Mouse (Mus musculus) mature B cell (primary cell): Measurements from ENCODE around the gene Pex7.
"Not testable (repeated sequence)": the region's sequence is repeated elsewhere in the genome, so short reads cannot be mapped to it uniquely, and the experiment has no call there.

ENCODE experiments used
- in situ Hi-C: fragments of 300-500 bp; cut with MboI; formaldehyde crosslinking; loops from 2 replicates; pipeline ENCODE4 v1.14.3; 2019

The Pex7 gene

DNA sequence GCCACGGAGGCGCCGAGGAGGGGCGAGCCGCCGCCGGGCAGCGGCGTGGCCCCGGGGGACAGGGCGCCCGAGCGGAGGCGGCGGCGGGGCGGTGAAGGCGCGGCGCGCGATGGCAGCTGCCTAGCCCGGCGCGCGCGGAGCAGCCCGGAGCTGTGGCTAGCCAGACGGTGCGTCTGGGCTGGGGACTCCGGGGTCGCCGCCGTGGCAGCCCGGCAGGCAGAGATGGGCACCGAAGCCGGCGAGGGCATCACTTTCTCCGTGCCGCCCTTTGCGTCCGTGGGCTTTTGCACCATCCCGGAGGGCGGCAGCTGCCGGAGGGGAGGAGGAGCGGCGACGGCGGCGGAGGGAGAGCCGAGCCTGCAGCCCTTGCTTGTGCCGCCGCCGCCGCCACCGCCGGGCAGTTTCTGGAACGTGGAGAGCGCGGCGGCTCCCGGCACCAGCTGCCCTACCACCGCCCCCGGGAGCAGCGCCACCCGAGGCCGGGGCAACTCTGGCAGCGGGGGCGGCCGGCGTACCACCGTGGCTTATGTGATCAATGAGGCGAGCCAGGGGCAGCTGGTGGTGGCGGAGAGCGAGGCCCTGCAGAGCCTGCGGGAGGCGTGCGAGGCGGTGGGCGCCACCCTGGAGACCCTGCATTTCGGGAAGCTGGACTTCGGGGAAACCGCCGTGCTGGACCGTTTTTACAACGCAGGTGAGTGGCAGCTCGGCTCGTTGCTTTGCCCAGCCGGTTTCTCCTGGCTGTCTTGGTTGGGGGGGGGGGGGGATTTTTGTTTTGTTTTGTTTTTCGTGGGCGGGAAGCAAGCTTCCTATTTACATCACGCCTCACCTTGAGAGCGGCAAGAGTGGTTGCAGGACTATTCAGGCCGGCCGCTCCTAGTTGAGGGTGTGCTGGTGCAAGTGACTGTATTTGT is 27.1 kb upstream of the Pex7 start, which contains the start of gene Map3k5:
Gene Map3k5, plus strand, starts transcription at position 89 of the 911 bp plus-strand sequence.
- in situ Hi-C loops = loop anchor here (5.0 to 10.0 kb wide), 2 partner anchors 60 to 138 kb away; no protein-coding TSS in a partner anchor

DNA sequence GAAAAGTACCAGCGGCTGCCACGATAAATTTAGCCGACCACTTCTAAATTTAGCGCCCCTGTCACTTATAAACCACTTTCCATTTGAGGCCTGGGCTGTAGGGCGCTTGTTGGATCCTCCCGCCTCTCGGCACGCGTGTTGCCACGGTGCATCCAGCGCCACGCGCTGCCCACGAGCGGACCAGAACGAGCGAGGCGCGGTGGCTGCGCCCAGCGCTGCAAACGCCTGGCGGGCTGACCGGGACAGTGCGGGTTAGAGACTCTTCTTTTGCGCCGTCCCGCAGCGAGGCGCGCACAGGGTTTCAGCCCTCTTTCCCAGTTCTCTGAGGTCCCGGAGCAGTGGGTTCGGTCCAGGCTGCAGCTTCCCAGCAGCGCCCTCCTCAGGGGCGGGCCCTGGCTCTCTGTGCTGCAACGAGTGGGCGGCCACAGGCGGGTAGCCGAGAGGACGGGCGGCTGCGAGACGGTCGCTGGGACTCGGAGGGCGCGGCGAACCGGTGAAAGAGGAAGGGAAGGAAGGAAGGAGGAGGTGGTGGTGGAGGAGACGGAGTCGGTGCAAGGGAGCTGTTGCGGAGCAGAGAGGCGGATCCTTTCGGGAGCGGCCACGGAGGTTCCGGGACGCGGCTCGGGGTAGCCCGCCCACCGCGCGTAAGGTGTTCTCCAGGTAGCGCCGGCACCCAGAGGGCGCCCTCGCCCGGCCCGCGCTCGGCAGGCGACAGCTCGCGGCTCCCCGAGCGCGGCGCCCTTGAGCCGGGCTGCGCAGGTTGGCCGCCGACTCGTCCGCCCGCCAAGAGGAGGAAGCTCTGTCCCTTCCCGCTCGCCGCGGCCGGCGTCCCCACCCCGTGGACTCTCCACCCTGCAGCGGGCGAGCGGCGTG is 26.3 kb upstream of the Pex7 start:
- in situ Hi-C loops = loop anchor here (5.0 to 10.0 kb wide), 2 partner anchors 61 to 139 kb away; no protein-coding TSS in a partner anchor

DNA sequence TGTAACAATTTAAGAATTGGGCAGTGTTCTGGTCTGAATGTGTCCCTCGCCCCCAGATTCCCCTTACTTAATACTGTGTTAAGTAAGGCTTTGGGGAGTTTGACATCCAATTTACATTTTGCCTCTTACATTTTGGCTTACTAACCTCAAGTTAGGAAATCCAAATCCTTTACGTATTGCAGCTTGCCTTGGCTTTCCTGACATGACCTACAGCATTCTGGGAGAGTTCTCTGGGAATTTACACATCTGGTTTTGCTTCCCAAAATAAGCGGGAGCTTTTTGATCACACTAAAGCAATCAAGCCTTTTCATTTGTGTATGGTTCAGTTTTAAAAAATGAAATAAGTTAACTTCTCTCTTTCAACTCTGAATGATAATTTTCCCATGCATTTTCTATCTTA is 25.5 kb upstream of the Pex7 start:
- in situ Hi-C loops = loop anchor here (5.0 to 10.0 kb wide), 2 partner anchors 62 to 139 kb away; no protein-coding TSS in a partner anchor

DNA sequence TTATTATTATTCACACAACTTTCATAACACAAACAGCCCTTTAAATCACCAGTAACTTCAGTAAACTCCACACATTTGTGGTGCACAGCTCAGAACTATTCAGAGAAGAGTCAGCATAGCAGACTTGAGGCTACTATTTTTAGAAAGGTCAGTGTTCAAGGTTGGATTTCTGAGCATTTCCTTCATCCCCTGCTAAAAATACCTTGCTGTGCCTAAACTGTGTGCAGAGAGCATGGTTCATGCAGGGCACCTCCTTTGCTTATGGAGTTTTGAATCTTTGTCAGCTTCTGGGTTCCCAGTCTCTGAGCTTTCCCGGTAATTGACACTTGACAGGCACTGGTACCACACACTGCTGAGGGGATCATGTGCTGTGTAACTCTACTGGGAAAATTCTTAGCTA is 20.7 kb upstream of the Pex7 start:
- in situ Hi-C loops = no loop called here

DNA sequence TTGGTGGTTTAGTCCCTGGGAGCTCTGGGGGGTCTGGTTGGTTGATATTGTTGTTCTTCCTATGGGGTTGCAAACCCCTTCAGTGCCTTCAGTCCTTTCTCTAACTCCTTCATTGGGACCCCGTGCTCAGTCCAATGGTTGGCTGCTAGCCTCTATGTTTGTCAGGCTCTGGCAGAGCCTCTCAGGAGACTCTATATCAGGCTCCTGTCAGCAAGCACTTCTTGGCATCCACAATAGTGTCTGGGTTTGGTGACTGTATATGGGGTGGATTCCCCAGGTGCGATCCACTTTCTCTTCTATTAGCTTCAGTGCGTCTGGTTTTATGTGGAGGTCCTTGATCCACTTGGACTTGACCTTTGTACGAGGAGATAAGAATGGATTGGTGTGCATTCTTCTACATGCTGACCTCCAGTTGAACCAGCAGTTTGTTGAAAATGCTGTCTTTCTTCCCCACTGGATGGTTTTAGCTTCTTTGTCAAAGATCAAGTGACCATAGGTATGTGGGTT is 19.0 kb upstream of the Pex7 start:
- in situ Hi-C loops = not testable (repeated sequence)

DNA sequence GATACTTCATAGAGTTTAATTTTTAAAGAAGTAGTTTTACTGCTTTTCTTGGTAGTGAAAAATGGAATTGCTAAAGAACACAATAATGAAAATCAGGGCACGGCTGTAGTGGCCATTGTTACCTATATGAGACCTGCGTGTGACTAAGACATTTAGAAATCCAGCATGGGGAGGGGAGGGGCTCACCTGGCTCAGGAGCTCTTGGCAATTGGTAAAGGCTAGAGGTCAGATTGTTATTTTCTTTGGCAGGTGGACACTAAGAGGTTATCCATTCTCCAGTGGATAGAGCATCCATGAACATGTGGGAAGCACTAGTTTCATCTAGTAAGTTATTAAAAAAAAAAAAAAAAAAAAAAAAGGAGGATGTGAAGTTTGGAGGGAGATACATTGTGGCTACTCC is 16.8 kb upstream of the Pex7 start:
- in situ Hi-C loops = no loop called here

DNA sequence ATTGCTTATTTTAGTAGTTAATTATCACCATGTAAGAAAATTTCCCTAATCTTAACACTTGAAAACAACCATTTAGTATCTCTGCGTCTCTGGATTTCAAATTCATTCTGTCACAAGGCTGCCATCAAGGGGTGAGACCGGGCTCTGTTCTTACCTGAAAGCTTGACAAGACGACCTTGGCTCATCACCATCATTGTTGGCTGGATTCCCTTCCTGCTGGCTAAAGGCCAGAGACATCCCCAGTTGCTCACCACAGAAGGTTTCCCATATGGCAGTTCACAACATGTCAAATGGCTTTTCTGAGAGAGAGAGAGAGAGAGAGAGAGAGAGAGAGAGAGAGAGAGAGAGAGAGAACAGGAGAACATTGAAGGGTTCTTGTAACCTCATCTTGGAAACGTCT is 14.9 kb upstream of the Pex7 start:
- in situ Hi-C loops = no loop called here

DNA sequence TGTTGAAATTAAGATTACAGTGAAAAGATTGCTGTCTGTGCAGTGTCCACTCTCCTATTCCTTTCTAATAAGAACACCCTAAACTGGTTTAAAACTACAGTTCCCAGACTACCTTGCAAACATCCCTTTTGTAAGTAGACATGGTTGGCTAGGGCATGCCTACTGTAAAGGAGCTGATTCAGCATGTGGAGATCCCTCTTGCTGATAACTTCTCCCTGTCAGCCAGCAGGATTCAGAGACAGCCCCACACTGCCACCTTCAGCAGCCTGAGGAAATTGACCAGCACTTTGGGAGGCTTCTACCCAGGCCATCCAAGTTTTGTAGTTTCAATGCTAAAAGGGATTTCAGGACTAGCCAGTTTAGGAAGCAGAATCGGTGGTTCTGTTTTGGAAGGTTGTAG is 7.8 kb upstream of the Pex7 start:
- in situ Hi-C loops = no loop called here

DNA sequence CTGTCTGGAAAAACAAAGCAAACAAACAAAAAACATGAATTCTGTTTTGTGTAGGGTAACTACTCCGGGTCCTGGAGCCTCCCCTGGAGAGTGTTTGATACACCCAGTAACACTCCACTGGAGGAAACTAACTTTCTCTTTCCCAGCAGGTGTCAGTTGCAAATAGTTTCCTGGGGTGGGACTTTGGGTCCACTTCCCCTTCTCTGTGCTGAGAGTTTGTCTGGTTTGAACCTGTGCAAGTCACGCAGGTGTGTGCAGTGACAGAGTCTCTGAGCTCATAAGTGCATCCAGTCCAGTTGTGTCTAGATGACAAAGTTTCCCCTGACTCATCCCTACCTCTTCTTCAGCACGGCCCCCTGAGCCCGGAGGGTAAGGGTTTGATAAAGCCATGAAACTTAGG is 6.3 kb upstream of the Pex7 start:
- in situ Hi-C loops = no loop called here

DNA sequence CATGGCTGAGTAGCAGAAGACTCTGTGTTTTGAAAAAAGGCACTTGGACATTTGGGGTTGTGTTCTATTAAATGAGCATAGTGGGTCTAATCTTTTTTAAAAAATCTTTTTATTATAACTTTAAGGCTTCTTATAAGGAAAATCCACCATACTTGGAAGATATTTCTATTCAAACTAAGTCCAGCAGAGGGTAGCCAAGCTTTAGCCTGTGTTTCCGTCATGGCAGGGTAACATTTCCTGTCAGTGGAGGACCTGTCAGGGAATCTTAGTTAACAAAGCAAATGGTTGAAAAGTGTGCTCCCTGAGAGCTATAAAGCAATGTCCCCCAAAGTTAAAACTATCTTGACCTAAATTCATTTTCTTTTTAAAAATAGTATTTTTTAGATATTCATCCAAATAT is 4.1 kb upstream of the Pex7 start:
- in situ Hi-C loops = no loop called here

DNA sequence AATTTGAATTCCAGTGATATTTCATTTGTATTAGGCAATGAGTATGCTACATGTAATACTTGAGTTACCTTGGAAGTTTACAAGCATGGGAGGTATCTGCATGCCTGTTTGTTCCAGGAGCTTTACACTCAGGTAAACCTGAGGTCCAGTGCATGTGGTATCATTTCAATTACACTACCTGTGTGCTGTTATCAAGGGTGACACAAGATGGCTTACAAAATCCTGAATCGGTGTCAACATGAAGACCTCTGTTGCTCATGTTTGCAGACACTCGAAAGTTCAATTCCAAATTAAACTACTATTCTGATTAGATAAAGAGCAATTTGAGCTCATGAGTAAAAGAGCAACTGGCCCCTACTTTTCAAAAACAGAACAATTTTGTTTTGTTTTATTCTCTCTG is 3.0 kb upstream of the Pex7 start:
- in situ Hi-C loops = no loop called here

DNA sequence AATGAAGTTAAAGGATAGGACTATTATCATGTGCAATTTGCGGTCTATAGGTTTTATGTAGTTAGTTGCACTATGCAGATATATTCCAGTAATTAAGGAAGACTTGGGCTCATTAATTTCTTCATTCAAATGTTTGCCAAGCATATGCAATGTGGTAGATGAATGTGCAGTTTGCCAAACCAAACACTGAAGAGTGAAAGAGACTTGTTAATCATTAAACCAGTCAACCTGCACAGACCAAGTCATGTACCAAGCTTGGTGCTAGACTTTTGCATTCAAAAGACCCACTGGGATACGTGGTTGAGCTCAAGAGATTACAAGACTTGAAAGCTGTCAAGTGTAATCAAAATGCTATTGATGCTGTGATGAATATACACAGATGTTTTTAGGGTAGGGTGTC is 587 bp upstream of the Pex7 start:
- in situ Hi-C loops = no loop called here

DNA sequence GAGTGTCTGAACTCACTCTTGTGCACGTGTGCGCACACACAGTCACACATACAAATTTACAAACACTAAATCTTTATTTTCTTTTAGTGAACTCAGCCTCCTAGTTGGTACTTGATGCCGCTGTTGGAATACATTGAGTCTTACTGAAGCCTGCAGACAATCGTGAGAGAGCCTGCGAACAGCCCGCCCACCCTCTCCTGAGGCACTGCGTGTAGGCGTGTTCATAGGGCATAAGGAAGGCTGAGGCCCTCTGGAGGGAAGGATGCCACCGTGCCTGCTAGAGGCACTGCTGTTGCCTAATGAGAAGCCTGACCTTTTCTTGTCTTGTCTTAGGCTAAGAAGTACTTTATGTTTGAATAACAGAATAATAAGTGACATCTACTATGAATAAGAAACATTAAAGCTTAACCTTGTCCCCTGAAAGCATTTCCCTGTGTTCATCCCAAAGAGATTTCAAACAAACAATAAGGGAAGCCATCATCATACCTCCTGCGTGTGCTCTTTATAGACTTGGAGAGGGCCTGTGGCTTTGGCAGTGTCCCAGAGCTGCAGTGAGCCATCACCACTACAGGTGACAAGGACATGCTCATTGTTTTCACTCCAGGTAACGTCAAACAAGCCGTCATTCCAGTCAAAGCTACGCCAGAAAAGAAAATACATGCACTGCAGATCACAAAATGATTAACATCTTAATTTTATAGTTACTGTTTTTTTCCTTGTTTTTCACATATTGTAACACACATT is 3.2 kb downstream of the Pex7 start:
- in situ Hi-C loops = no loop called here

DNA sequence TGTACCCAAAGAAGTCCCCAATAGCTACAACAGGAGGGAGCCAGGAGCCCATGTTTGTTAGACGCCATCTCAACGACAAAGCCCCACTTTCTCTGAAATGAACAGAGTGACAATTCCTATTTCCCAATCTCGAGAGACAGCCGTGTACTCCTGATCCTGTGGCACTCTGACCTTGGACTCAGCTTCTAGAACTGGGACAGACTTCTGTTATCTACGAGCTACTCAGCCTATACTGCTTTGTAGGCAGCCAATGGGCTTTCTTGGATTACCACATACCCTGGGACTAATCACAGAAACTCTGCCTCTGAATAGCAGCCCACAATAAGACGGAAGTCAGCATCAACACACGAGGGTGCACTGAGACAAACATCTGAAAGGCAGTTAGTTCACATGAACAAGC is 5.5 kb downstream of the Pex7 start:
- in situ Hi-C loops = no loop called here

DNA sequence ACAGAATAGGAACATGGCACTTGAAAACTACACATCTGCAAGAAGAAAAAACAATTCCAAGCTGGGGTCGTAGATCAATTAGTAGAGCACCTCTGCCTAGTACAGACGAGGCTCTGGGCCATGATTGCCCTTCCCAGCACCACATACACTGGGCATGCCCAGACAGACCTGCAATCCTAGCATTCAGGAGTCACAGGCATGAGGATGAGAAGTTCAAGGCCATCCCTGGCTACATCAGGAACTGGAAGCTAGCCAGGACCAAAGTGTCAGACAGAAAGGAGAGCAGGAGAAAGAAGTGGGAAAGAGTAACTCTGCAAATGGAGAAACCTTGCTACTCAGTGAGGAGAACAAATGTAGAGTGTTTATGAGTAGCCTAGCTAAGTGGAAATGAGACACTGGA is 7.3 kb downstream of the Pex7 start:
- in situ Hi-C loops = no loop called here

DNA sequence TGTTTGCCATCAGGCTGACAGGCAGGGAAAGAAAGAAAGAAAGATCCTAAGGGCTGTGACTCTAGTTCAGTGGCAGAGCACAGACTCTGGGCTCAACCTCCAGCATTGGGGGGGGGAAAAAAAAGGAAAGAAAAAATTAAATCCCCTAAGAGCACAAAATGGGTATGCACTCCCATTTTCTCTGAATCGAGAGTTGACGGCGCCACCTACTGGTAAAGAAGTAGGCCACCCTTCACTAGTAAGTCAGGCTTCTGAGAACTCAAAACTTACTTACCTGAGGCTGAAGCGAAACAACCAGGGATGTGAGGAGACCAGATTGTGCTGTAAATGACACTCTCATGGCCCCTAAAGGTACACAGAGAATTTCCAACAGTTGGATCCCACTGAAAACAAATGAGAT is 13.5 kb downstream of the Pex7 start:
- in situ Hi-C loops = loop anchor here (25.0 kb wide), 1 partner anchor 657 kb away; no protein-coding TSS in a partner anchor

DNA sequence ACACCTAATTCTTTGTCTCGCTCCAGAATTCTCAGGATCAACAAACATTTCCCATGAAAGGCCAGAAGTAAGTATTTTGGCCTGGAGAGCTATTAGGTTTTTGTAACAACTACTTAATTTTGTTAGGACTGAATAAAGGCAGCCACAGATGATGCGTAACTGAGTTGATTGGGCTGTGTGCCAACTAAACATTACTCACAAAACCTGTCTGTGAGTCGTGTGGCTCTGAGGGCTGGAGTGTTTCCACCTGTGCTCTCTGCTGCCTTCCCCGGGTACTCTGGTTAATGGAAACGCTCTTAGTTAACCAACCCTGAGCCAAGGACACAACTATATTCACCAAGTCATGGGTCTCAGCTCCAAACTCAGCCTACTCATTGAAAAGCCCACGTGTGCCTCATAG is 14.3 kb downstream of the Pex7 start:
- in situ Hi-C loops = loop anchor here (25.0 kb wide), 1 partner anchor 656 kb away; no protein-coding TSS in a partner anchor

DNA sequence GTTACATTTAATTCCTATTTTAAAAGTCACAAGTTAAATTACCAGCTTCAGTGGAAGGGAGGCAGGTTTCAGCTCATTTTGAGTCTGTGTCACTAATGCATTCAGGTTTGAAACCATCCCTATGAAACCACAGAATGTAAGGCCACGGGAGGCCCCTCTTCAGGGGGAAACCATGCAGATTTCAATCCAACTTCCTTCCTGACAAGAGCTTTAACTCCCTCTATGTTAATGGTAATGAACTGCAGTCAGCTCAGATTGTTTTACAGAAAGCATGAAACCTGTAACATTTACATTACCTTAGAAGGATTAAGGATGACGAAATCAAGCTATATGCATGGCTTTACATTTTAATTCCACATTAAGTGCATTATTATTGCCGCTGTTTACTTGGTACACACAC is 15.8 kb downstream of the Pex7 start:
- in situ Hi-C loops = loop anchor here (25.0 kb wide), 1 partner anchor 654 kb away; no protein-coding TSS in a partner anchor

DNA sequence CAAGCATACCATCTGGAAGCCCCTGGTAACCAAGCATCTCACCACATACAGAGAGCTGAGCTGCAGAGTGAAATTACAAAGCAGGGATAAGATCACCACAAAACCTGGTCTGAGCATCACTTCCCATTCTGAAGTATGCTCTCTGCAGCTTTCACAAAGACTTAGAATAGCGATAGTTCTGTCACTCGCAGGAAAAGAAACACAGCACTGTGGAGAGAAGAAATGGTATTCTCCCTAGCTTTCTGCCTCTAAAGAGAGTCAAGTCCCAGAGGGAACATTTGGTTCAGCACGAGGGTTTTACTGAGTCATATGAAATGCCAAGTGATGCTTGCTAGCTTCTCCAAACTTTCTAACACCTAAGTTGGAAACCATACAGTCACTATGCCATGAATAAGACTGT is 17.6 kb downstream of the Pex7 start:
- in situ Hi-C loops = loop anchor here (25.0 kb wide), 1 partner anchor 653 kb away; no protein-coding TSS in a partner anchor

DNA sequence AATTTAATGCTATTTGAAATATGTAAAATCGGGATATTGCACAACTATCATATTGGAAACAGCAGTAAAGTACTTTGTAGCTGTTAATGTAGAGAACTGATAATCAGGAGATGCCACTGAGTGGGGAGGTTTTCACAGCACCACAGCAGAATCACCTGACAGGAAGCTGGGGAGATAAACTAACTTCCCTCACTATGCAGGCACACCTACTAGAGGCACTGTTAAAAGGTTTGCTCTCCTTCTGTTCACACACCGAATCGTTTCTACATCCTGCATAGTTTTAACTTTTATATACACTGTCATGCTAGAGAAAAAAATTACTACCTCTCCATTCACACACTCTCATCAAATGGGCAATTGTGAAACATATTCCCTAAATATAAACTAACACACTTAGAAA is 21.2 kb downstream of the Pex7 start:
- in situ Hi-C loops = loop anchor here (25.0 kb wide), 1 partner anchor 649 kb away; no protein-coding TSS in a partner anchor

DNA sequence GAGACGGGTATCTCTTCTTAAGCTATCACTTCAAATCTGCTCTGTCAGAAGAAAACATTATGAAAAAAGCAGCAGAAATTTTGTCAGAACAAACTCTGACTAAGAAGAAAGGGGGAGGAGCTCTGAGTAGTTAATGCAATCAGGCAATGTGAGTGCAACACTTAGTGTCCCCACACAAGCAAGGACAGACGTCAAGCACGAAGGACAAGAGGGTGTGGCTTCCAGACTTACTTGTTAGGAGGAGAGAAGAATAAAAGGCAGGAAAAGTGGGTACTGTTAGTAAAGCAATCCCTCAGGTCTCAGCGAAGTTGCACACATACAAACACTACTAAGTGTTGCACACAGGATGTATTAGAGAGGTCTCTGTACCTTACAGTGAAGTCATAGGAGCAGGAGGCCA is 23.1 kb downstream of the Pex7 start:
- in situ Hi-C loops = loop anchor here (25.0 kb wide), 1 partner anchor 647 kb away; no protein-coding TSS in a partner anchor
